Mouse (Mus musculus): ENCODE measurements around the gene Rbm4b. TPM values are rescaled to one million over a fixed set of nuclear protein-coding genes. Genes with fewer than 3 reads are reported as not detected.

The Rbm4b gene
- 54.4 and 65.1 TPM in 2 replicates for polyA plus RNA-seq (2014; fragmentation: Nextera tagmentation; extraction: Ambion mirVana)

- H3K9ac ChIP-seq, result peak within 1 kb of the TSS; percentile 73
- H3K4me3 ChIP-seq (ENCODE audit: low read depth, low read length), result peak within 1 kb of the TSS; percentile 60
- peak within 1 kb of the TSS; percentile 75 for H3K4me2 ChIP-seq
- H3K36me3 ChIP-seq (ENCODE audit: insufficient read depth), result peaks cover 32% of the 10 kb centered on the region
- under 1% methylated on average over 64 of the region's 65 CpGs for WGBS
- H3K27ac ChIP-seq (ENCODE audit: low read depth), result peak within 1 kb of the TSS; percentile 91
- H3K4me1 ChIP-seq (ENCODE audit: insufficient read depth), result peaks cover 6% of the 10 kb centered on the region; the same call in 1 of the 2 replicates
- ATAC-seq (ENCODE audit: insufficient read depth), result peak; percentile 97
- H3K27me3 ChIP-seq (ENCODE audit: insufficient read depth, low read length), result no peaks in the 10 kb centered on the region
- H3K9me3 ChIP-seq (ENCODE audit: low read depth, low read length), result no peaks in the 10 kb centered on the region
- peak; percentile 99 for DNase-seq
- TF ChIP-seq CTCF (IDR thresholded peaks at IDR 0.05; ENCODE audit: low read depth), result no peak
Measured at GRCm38 (mm10) chr19:4756193-4756911, at the start of gene Rbm4b. Gene Rbm4b (plus strand): TSS chr19:4756497.

DNA sequence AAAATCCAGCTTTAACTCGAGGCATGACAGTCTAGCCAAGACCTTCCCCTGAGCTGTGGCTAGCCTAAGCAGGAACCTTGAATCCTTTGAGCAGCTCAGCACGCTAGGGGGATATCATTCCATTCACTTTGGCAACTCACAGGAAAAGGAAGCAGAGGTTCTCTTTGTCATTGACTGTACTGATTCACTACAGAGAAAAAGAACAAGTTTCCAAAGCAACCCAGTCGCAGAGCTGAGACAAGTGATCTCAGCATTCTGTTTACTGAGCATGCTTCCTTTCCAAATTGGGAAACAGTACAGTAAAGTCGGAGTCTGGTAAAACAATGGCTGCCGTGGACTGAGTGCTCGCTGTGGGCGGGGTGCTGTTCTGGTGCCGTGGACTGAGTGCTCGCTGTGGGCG, 47.5 kb upstream of the Rbm4b start:
- WGBS, result 79% methylated on average over 10 of the region's 10 CpGs
- no peak for TF ChIP-seq CTCF (IDR thresholded peaks at IDR 0.05; ENCODE audit: low read depth)
- H3K27me3 ChIP-seq (ENCODE audit: insufficient read depth, low read length), result peaks cover 34% of the 10 kb centered on the region
- H3K36me3 ChIP-seq (ENCODE audit: insufficient read depth), result no peaks in the 10 kb centered on the region
- ATAC-seq (ENCODE audit: insufficient read depth), result no peak
- no peak overlapping the region for H3K4me2 ChIP-seq
- no peaks in the 10 kb centered on the region for H3K4me1 ChIP-seq (ENCODE audit: insufficient read depth)
- peak; percentile 24 for DNase-seq
- H3K9ac ChIP-seq, result no peak overlapping the region
- H3K27ac ChIP-seq (ENCODE audit: low read depth), result no peak overlapping the region
- no peaks in the 10 kb centered on the region for H3K9me3 ChIP-seq (ENCODE audit: low read depth, low read length)
- no peak overlapping the region for H3K4me3 ChIP-seq (ENCODE audit: low read depth, low read length)

DNA sequence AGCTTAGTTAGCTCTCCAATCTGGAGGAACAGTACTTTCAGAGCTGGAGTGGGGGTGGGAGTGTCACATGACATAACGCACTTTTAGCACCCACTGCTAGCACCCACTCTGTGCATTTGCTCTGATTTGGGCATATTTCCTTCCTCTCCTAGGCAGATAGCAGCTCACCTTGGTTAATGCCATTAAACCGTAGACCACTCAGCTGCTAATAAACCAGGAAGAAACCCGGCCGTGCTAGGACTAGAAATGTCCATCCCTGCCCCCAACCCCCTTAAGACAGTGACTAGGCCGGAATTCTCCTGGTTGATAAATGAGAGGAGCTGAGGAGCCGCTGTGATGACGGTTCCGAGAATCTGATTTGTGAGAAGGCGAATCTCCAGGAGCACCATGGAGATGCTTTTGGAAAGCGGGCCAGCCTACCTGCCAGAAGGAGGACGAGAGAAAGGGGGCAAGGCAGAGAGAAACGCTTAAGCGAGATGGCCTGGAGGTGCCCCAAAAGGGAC, 45.1 kb upstream of the Rbm4b start, which contains the start of gene Sptbn2:
TSS of gene Sptbn2 (plus strand) at position 70 of the 503 bp plus-strand sequence.
- DNase-seq (no peak), ATAC-seq (ENCODE audit: insufficient read depth) (no peak)
- peaks cover 46% of the 10 kb centered on the region for H3K27me3 ChIP-seq (ENCODE audit: insufficient read depth, low read length)
- H3K4me1 ChIP-seq (ENCODE audit: insufficient read depth), result no peaks in the 10 kb centered on the region
- WGBS, result 11% methylated on average over 13 of the region's 13 CpGs
- peak within 1 kb of the TSS; percentile 100 for H3K4me2 ChIP-seq
- H3K27ac ChIP-seq (ENCODE audit: low read depth), result no peak within 1 kb of the TSS
- H3K4me3 ChIP-seq (ENCODE audit: low read depth, low read length), result peak within 1 kb of the TSS; percentile 51
- TF ChIP-seq CTCF (IDR thresholded peaks at IDR 0.05; ENCODE audit: low read depth), result no peak
- H3K9me3 ChIP-seq (ENCODE audit: low read depth, low read length), result no peaks in the 10 kb centered on the region
- no peaks in the 10 kb centered on the region for H3K36me3 ChIP-seq (ENCODE audit: insufficient read depth)
- peak within 1 kb of the TSS; percentile 52 for H3K9ac ChIP-seq

GRCm38 (mm10) chr19:4711601-4712155, 44.6 kb upstream of the Rbm4b start:
- H3K27ac ChIP-seq (ENCODE audit: low read depth), result no peak overlapping the region
- WGBS, result under 1% methylated on average over 47 of the region's 65 CpGs
- H3K9me3 ChIP-seq (ENCODE audit: low read depth, low read length), result no peaks in the 10 kb centered on the region
- DNase-seq (peak; percentile 34), ATAC-seq (ENCODE audit: insufficient read depth) (peak; percentile 58)
- no peaks in the 10 kb centered on the region for H3K36me3 ChIP-seq (ENCODE audit: insufficient read depth)
- H3K4me2 ChIP-seq, result peak overlapping the region; percentile 100
- peak overlapping the region; percentile 51 for H3K4me3 ChIP-seq (ENCODE audit: low read depth, low read length)
- H3K27me3 ChIP-seq (ENCODE audit: insufficient read depth, low read length), result peaks cover 46% of the 10 kb centered on the region
- no peaks in the 10 kb centered on the region for H3K4me1 ChIP-seq (ENCODE audit: insufficient read depth)
- no peak for TF ChIP-seq CTCF (IDR thresholded peaks at IDR 0.05; ENCODE audit: low read depth)
- peak overlapping the region; percentile 52 for H3K9ac ChIP-seq

- Histone ChIP-seq H3K4me2 (peak overlapping the region; percentile 100), H3K9me3 (ENCODE audit: low read depth, low read length) (no peaks in the 10 kb centered on the region), H3K4me1 (ENCODE audit: insufficient read depth) (no peaks in the 10 kb centered on the region), H3K4me3 (ENCODE audit: low read depth, low read length) (peak overlapping the region; percentile 51), H3K36me3 (ENCODE audit: insufficient read depth) (no peaks in the 10 kb centered on the region), H3K27me3 (ENCODE audit: insufficient read depth, low read length) (peaks cover 46% of the 10 kb centered on the region), H3K27ac (ENCODE audit: low read depth) (no peak overlapping the region), H3K9ac (peak overlapping the region; percentile 52)
- ATAC-seq (ENCODE audit: insufficient read depth), result 0 out of 2 replicates have a peak, but pooled peaks have one; percentile 21
- under 1% methylated on average over 60 of the region's 60 CpGs for WGBS
- TF ChIP-seq CTCF (IDR thresholded peaks at IDR 0.05; ENCODE audit: low read depth), result no peak
- DNase-seq, result peak; percentile 59
Measured at GRCm38 (mm10) chr19:4712156-4712780, 44.0 kb upstream of the Rbm4b start.

GRCm38 (mm10) chr19:4712781-4713526, 43.3 kb upstream of the Rbm4b start:
- no peak for ATAC-seq (ENCODE audit: insufficient read depth)
- Histone ChIP-seq H3K36me3 (ENCODE audit: insufficient read depth) (no peaks in the 10 kb centered on the region), H3K4me2 (peak overlapping the region; percentile 100), H3K9me3 (ENCODE audit: low read depth, low read length) (no peaks in the 10 kb centered on the region), H3K4me3 (ENCODE audit: low read depth, low read length) (peak overlapping the region; percentile 51), H3K9ac (peak overlapping the region; percentile 52; the same call in 1 of the 2 replicates), H3K27ac (ENCODE audit: low read depth) (no peak overlapping the region), H3K27me3 (ENCODE audit: insufficient read depth, low read length) (peaks cover 46% of the 10 kb centered on the region), H3K4me1 (ENCODE audit: insufficient read depth) (no peaks in the 10 kb centered on the region)
- TF ChIP-seq CTCF (IDR thresholded peaks at IDR 0.05; ENCODE audit: low read depth), result no peak
- DNase-seq, result no peak
- WGBS, result 33% methylated on average over 13 of the region's 13 CpGs

Data from lung, embryonic 14.5 days (tissue).